Mouse (Mus musculus) heart, adult 18-20 months (tissue): Measurements from ENCODE around the gene Lancl2. TPM values are rescaled to one million over a fixed set of nuclear protein-coding genes. Genes with fewer than 3 reads are reported as not detected.

Experiments used
- DNase-seq, 2 experiments: peaks; one replicate each; pipeline ENCODE4 v3.0.0; 2021 to 2022; ENCODE audit warnings: mixed read lengths in 1 of 2
- long read RNA-seq, 2 experiments: library from polyadenylated mRNA; stranded (forward); transcript quantifications; one replicate each; pipeline ENCODE4 v2.0.0; 2021
- total RNA-seq, 2 experiments: library from RNA; stranded (reverse); gene quantifications; 2 replicates each; pipeline ENCODE4 v1.2.3; 2021

Gene Lancl2
- total RNA-seq: 10 to 100 TPM; 13.6 to 13.8 TPM
- long read RNA-seq, experiment 1, partial matches to known transcripts: 1 of 5 reads
- long read RNA-seq, experiment 1, other reads (novel, unspliced or antisense): 1 of 5 reads
- long read RNA-seq, experiment 2, partial matches to known transcripts: 0 of 3 reads
- long read RNA-seq, experiment 2, other reads (novel, unspliced or antisense): 2 of 3 reads

DNA sequence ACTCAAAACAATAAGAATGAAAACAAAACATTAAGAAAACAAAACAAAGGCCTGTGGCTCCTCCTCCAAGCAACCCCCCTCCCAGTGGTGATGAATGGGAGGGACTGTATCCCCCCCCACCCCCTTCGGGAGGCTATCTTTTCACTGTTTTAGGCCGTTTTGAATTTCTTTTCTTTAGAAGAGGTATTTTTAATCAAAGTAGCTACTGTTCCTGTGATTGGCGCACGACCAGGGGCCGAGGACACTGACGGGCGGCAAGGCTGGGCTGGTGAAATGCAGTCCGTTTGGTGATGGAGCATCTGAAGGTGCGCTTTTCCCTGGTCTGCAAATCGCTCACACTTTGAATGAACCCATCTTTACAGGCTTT, at the start of gene Lancl2:
Lancl2 (plus strand) TSS at position 165 of the 367 bp plus-strand sequence.
- peak in 1 of 2 experiments; percentile 12 for DNase-seq

DNA sequence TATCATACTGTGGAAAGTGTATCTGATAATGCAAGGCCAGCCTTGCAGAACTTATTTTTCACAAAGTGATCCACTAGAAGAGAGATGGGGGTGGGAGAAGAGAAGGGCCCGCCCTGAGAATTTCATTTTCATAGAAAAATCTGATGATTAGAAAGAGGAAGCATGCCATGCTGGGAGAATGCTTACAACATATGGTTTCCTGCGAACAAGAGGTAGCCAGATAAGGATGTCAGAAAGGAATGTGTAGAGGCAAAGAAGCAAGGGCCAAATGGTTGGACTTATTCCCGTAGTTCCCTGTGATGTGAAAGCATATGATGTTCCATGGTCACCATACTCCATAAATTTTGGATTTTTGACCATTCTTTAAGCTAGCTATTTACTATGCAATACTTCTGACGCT, 41.0 kb upstream of the Lancl2 start:
- no peak for DNase-seq

DNA sequence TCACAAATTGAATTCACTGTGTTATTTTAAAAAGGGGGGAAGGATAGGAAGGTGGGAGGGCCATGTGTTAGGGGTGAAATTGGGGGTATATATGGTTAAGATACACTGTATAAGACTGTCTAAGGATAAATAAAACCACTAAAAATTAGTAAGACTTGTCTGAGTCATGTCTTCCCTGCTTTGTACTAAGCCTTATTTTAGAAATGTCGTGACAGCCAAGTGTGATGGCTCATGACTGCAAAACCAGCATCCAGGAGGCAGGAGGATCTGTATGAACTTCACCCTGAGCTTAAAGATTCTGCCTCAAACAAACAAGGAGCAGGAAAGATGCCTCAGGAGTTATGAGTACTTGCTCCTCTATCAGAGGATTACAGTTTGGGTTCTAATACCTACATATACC, 18.2 kb upstream of the Lancl2 start:
- no peak for DNase-seq

DNA sequence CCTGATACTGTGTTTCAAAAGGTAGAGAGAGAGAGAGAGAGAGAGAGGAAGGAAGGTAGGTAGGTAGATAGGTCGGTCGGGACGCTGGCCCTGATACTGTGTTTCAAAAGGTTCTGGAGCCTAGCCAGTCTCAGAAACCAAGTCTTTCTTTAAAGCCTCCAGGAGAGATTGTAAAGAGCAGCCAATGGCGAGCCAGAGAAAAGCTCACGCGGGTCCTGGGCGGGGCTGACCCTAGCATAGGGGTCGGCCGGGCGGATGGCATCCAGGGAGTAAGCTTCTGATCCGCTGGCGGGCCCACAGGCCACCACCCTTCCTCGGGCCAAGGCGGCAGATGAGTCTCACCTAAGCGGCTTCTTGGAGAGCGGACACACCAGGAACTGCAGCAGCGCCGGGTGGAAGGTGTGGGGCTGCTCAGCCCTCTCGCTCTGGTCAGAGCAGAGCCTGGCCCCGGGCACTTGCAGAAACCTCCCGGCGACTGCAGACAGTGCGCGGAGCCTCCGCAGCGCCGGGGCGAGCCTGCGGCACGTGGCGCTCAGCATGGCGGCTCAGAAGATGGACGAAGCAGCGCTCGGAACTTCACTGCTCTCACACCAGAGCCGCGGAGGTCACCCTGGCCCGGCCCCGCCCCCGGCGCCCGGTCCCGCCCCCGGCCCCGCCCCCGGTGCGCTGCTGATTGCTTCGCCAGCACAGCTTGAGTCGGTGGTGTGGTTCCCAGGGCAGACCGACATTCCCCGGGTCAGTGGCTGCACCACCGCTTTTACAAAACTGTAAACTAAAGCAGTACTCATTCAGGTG, 10.7 kb upstream of the Lancl2 start, which contains the start of gene Pyurf:
Pyurf (minus strand) TSS at position 612 of the 795 bp plus-strand sequence.
- peak; percentile 90 to 92 for DNase-seq

DNA sequence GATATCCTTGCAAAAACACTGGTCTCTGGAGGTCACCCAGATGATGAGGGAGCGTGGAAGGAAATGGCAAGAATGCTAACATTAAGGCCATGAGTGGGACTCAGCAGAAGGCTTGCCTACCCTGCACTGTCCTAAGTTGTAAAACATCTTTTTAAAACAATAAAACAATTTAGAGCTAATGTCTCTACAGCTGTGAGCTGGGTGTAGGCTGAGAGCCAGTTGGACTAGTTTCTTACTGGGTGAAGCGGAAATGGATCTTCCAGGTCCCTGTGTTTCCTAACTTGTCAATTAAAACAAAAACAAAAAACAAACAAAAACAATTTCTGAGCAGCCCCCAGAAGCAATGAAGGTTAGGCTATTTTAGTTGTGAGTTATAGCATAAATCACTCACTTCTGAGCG, 9.2 kb upstream of the Lancl2 start:
- peak in 1 of 2 experiments; percentile 9 for DNase-seq

DNA sequence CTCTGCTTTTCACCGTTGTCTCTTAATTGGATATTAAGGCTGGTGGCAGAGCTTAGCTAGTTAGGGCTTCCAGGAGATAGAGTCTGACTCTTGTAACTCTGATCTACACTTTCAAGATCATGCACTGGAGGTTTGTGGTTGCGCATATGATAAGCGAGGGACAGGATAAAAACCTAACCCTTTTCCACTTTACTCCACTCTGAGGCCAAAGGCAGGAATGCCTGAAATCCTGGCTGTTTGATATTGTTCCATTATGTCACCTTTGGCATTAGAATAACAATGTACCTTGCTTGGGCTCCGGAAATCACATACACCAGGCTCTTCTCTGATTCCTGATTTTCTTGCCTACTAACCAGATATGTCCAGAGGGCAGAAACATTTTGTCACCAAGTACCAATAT, 654 bp upstream of the Lancl2 start:
- DNase-seq: no peak

DNA sequence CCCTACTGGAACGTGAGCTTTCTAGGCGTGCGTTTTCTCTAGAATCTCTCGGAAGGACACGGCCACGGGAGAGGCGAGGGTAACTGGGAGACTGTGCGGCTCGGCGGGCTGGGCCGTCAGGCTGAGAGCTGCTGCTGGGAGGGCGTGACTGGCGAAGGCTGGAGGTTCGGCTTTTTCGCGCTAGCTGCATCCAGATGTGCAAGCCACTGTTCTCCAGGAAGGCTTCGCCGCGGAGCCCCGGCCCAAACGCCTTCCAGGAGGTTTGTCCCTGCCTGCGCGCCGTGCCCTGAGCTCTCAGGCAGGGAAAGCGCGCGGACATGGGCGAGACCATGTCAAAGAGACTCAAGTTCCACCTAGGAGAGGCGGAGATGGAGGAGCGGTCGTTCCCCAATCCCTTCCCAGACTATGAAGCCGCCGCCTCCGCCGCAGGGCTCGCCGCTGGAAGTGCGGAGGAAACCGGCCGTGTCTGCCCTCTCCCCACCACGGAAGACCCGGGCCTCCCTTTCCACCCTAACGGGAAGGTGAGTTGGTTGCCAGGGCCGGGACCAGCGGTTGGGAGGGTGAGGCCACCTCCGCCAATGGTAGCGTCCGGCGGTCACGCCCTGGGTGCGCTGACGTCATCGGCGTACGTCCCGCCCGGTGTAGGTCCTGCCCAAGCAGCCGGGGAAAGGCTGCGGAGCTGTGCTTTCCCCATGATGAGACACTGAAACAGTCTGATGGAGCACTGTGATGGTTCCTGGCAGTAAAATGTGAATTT, 581 bp downstream of the Lancl2 start:
- DNase-seq: peak; percentile 96 to 98

DNA sequence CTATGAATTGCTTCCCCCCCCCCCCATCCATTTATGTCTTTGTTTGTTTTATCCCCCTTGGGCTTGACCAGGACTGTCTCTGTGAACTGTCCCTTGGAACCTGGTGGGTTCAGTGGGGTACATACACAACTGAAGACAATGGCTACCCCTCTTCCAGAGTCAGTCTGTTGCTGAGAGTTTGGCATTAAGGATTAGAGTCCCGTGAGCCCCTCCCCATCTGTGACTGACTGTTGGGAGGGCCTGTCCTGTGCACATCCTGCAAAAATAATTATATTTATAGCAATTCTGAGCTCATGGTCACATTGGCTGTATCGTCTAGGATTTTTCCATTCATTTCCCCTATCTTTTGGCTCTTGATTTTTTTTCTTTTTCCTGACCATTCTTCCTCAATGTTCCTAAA, 1.4 kb downstream of the Lancl2 start:
- peak in 1 of 2 experiments; percentile 19 for DNase-seq

DNA sequence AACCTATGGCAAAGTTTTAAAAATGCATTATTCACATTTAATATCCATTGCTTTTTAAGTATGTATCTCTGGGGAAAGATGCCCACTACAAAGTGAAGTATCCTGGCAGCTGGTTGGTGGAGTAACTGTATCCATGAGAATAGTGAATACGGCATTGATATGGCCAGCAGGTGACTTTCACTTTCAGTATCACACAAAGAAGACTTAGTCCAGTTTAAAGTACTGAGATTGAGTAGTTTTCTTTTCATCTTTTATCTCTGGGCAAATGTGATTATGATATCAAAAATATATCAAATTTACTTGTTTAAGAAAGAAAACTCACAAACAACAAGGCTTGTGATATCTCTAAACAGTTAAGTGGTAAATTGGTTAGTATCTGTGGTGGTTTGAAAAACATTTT, 4.4 kb downstream of the Lancl2 start:
- peak in 1 of 2 experiments; percentile 14 for DNase-seq

DNA sequence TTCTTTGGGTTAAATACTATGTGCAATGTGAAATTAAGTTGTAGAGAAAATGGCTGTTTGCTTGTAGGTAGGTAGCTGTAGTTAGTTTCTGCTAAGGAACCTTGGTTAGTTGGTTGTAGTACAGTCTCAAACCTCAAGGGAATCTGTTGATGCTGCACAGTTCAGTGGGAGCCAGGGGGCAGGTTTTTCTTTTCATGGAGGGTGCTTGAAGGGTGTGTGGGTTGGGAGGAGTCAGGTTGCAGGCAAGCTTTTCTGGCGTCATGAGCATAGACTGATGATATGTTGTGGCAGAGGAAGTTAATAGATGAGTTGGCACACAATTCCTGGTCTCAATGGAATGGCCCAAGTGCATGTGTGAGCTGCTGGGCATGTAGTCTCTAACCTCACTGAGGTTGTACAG, 9.4 kb downstream of the Lancl2 start:
- no peak for DNase-seq

DNA sequence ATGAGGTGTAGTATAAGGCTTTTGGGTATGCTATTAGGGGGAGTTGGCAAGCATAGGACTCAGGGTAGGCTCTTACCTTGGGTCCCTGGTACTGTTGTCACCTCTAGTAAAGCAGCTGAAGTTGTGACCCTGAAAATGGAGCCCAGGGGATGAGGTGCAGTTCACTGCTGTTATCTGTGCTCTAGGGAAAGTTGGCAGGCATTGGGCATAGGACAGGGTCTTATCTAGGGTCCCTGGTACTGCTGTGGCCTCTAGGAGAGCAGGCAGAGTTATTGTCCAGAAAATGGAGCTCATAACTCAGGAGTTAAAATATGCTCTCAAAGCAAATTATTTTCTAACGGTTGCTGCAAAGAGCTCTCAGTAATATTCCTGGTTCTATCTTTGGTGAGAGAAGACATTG, 19.0 kb downstream of the Lancl2 start:
- DNase-seq: no peak

DNA sequence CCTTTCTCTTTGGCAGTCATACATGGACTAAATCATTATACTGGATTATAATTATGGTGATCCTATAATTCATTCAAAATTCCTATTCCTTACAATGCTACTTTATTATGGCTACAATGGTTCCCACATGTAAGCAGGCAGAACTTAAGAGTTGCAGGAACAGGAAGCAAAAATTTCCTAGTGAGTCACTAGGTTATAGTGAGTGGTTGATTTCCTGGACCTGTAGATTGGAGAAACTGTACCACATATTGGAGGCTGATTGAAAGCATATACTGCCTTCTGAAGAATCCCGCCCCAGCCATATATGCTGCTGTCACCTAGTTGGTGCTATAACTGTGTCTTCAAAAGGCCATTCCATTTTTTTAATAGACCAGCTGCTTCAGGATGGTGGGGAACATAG, 40.4 kb downstream of the Lancl2 start:
- no peak for DNase-seq

DNA sequence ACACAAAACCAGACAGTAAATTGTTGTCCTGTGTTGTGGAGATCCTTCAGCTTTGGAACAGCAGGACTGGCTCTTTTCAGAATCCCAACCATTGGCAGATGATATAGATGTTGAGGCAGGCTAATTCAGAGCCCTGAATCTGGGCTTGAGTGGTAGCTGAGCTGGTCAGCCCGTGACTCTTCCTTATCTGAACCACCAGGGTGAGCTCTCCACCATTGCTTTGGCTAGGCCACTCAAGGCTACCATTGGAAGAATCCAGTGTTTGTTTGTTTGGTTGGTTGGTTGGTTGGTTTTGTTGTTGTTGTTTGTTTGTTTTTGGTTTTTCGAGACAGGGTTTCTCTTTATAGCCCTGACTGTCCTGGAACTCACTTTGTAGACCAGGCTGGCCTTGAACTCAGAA, 41.0 kb downstream of the Lancl2 start:
- DNase-seq: peak; percentile 19 to 20

DNA sequence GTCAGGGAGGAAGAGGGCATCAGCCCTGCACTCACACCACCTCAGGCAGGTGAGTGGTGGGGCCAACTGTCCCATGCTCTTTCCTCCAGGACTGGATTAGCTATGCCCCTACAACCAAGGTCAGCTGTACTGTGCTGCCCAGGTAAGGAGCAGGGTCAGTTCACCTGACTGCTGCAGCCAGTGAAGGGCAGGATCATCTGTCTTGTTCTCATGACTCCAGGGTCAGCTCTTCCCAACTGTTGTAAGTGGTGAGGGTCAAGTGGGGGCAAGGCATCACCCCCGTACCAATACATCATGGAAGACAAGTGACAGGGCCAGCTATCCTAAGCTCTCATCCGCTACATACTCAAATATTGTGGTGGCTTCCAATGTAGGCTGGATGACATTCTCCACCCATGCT, 41.8 kb downstream of the Lancl2 start:
- no peak for DNase-seq

DNA sequence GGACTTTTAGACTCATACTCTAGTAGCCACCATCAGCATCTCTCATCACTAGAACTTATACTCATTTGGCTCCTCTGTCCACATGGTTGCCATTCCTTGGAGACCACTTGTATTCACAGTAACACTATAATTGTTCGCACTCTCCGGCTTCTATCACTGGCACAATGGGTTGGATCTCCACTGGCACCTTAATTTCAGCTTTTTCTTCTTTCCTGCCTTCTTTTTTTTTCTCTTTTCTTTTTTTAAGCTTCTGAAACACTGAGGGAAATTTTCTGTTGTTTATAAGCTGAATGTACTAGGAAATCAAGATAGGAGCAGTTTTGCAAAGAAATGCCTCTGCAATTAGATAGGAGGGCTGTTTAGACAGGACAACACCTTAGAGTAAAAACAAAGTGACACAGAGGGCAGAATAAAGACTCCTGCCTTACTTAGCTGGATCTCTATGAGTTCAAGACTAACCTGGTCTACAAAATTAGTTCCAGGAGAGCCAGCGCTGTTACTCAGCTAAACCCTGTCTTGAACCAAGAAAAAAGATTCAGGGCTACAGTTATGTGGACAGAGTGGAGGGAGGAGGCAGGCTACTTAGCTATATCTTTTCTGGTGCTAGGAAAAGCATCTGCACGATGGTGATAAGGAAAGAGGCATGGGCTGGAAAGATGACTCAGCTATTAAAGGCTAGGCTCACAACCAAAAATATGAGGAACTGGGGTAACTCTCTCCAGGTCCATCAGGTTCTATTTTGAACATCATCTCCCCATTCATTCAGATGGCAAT, 42.8 kb downstream of the Lancl2 start:
- DNase-seq: no peak

DNA sequence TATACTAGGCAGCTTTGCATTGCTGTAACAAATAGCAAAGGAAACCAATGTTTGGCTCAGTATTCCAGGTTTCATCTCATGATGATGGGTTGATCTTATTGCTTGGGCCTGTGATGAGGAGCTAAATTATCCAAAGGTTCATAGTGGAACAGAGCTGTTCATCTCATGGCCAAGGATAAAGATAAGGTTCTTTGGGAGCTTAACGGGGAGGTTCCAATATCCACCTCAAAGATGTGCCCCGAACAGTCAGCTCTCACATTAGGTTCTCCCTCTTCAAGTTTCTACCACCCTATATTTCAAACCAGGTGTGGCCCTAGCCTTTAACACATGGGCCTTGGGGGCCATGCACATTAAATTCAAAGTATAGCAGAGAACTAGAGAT, 43.4 kb downstream of the Lancl2 start:
- no peak for DNase-seq

DNA sequence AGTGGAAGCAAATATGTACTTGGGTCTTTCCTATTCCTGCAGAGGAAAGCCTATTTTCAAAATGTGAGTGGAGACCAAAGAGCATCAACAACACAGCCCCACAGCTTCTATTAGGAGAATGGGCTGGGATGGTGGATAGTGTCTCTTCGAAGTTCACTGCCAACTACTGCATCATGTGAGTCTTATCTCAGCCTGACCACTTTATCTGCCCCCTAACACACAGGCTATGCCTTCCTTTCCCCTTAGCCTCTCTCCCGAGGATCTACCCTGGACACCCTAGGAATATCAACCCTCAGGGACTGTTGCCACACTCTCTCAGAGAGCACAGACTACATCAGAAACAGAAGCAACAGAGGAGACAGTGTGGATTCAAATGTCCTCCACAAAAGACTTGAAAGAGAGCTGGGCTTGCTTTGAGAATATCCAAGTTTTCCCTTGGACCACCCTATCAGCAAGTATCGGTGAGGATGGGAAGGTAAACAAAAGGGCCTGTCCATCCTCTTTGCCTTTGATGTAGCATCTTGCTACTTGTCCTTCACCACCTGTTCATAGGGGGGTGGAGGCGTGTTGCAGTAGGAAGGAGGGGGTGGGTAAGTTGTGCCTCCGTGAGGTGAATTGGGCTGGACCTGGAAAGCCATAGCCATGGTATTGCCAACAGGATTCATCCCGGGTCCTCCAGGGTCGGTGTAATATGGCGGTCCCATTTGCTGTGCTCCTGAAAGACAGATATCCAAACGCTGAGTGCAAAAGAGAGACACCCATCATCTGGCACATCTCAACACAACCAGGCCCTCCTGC, 51.8 kb downstream of the Lancl2 start:
- no peak for DNase-seq

DNA sequence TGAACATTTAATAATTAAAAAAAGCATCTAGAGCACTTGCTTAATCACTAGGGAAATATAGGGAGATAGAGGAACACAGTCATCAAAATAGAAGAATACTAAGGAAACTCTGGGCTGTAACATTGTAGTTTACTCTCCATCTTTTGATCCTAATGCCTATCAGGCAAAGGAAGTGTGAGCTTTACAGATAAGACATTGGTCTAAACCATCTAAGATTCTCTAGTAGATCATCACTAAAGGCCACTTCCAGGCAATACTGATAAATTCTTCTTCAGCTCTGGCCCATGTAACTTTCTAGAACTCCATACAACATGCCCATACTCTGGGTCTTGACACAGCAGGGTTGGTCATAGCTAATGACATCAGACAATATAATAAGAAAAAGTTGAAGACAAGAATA, 60.7 kb downstream of the Lancl2 start:
- no peak for DNase-seq

DNA sequence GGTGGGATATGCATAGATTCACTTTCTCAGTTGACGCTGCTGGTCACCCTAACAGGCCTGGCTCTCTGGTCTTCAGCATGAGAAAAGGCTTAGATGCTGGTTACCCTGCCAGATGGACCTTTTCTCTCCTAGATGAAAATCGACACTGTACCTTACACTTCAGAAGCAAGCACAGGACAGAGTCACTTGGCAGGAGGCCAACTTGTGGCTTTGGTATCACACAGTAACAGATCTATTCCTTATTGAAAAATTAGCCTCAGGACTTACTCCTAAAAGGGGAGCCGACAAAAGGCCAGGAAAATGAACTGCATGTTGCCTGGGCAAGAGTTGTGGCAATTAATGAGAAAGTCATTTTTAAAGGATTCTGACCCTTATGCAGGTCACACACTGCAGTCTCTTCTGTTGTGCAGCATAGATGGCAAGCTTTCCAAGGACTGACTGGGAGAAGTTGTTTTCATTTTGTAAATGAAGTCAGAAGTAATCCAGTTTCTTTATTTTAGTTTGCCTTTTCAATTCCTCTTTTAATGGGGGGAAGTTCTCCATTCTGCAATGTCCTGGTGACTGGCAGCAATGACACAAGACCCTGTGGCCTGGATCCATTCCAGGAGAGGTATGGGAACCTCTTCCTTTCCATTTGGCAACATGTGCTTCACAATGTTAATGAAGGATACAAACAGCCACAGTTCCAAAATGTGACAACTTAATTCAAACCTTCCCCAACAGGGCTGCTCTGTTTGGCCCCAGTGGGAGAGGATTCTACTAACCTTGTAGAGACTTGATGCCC, 62.9 kb downstream of the Lancl2 start:
- peak; percentile 31 to 45 for DNase-seq

DNA sequence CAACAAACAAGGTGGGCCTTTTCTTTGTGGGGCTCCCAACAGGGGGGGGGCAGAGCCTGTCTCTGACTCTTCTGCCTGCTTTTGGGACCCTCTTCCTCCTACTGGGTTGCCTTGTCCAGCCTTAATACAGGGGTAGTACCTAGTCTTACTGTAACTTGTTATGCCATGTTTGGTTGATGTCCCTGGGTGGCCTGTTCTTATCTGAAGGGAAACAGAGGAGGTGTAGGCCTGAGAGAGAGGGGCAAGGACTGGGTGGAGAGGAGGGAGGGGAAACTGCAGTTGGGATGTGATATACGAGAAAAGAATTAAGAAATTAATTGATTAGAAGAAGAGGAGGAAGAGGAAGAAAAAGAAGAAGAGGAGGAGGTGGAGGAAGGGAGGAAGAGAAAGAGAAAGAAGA, 63.9 kb downstream of the Lancl2 start:
- no peak for DNase-seq
